Mouse (Mus musculus) urinary bladder, postnatal 4 days (tissue): ENCODE measurements around the gene Rplp1.

Experiments used
- DNase-seq, 2 experiments: peaks; one replicate each; pipeline ENCODE4 v3.0.0; 2021 to 2022; ENCODE audit warnings: low spot score in 2 of 2

Gene Rplp1

GRCm38 (mm10) chr9:61911300-61912128 is 2.8 kb downstream of the Rplp1 start:
- DNase-seq, result no peak

- no peak for DNase-seq
These were observed 3.7 kb downstream of the Rplp1 start for GRCm38 (mm10) chr9:61910526-61911256.

GRCm38 (mm10) chr9:61909633-61910032 is 4.7 kb downstream of the Rplp1 start:
- DNase-seq, result no peak

- no peak for DNase-seq
These were observed 5.4 kb downstream of the Rplp1 start for GRCm38 (mm10) chr9:61908832-61909407.

GRCm38 (mm10) chr9:61908341-61908740 is 6.0 kb downstream of the Rplp1 start:
- no peak for DNase-seq

- no peak for DNase-seq
These were observed 6.6 kb downstream of the Rplp1 start for GRCm38 (mm10) chr9:61907621-61908295.

GRCm38 (mm10) chr9:61906912-61907311 is 7.4 kb downstream of the Rplp1 start:
- no peak for DNase-seq

- DNase-seq, result no peak
These were observed 8.8 kb downstream of the Rplp1 start for GRCm38 (mm10) chr9:61905576-61905975.

- DNase-seq, result no peak
These were observed 10.1 kb downstream of the Rplp1 start for GRCm38 (mm10) chr9:61904201-61904600.

- no peak for DNase-seq
These were observed 11.9 kb downstream of the Rplp1 start for GRCm38 (mm10) chr9:61902445-61902844.

GRCm38 (mm10) chr9:61901574-61901973 is 12.8 kb downstream of the Rplp1 start:
- no peak for DNase-seq

- peak; percentile 54 to 90 for DNase-seq
These were observed 14.5 kb downstream of the Rplp1 start for GRCm38 (mm10) chr9:61899804-61900203.

- DNase-seq, result peak; percentile 67 to 90
These were observed 15.9 kb downstream of the Rplp1 start for GRCm38 (mm10) chr9:61898401-61898800.

- DNase-seq, result no peak
These were observed 19.3 kb downstream of the Rplp1 start for GRCm38 (mm10) chr9:61895014-61895413.

- DNase-seq, result no peak
These were observed 24.5 kb downstream of the Rplp1 start for GRCm38 (mm10) chr9:61889855-61890254.

- DNase-seq, result no peak
These were observed 26.5 kb downstream of the Rplp1 start for GRCm38 (mm10) chr9:61887661-61888379.

- DNase-seq, result no peak
These were observed 28.4 kb downstream of the Rplp1 start for GRCm38 (mm10) chr9:61885964-61886363.

- no peak for DNase-seq
These were observed 29.4 kb downstream of the Rplp1 start for GRCm38 (mm10) chr9:61884936-61885335.

- no peak for DNase-seq
These were observed 30.0 kb downstream of the Rplp1 start for GRCm38 (mm10) chr9:61884375-61884774.

GRCm38 (mm10) chr9:61882179-61882578 is 32.2 kb downstream of the Rplp1 start:
- DNase-seq, result no peak

- DNase-seq, result peak; percentile 46 to 73
These were observed 35.5 kb downstream of the Rplp1 start for GRCm38 (mm10) chr9:61878889-61879288.
